Mouse (Mus musculus): ENCODE measurements at regions not wholly inside any gene's neighbourhood (a gene's known extent, or its start where the extent isn't known, plus 50 kb on each side); places are given as distances from the start of the nearest gene placed in this dataset.
A peak's percentile ranks its signal among the peaks of the same experiment; 100 is the strongest.
"Not testable (repeated sequence)": the region's sequence is repeated elsewhere in the genome, so short reads cannot be mapped to it uniquely, and the experiment has no call there.

DNA sequence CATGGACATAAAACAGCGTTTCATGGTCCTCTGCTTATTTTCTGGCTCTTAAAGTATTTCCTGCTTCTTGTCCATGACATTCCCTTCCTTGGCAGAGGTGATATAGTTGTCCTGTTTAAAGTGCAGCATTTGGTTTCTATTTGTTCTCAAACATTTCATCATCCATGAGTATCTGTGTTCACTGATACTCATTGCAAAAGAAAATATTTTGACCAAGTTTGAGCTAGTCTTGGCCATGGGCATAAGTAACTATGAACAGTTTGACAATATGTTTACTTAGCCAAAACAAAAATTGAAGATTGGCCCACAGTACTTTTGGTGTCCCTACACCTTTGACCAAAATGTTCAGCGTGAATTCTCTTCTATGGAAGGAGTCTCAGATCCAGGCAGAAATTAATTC is 58.7 kb upstream of the 2310057J18Rik start:
- not testable (repeated sequence) for DNase-seq (ENCODE audit: low read depth)

DNA sequence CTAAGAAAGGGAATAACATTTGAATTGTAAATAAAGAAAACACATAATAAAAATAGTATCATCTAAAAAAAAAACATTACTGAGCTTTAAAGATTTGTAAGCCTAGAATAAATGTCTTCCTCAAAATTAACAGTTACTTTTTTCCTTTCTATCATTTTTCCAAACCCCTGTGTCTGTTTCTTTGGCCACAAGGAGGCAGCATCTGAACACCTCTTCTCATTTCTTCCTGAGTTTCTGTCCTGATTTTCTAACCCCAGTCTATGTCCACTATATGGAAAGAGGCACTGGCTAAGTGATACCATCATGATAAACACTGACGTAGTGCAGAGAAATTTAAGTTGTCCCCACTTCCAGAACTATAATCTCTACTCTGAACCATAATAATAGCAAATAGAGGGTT is 55.8 kb upstream of the Soga3 start:
- DNase-seq (ENCODE audit: low read depth) = peak; percentile 52

More for the DNA sequence above, 55.8 kb upstream of the Soga3 start:
- TF ChIP-seq POLR2A (IDR thresholded peaks at IDR 0.05; ENCODE audit: borderline replicate concordance, extremely low read depth, insufficient read depth, insufficient read length, poor library complexity, severe bottlenecking) = no peak
- TF ChIP-seq CTCF (IDR thresholded peaks at IDR 0.05; ENCODE audit: borderline replicate concordance, extremely low read depth, insufficient read depth, insufficient read length) = peak; percentile 42; the same call in 1 of the 2 replicates
